Mouse (Mus musculus) heart, postnatal 10 days (tissue): ENCODE data around the gene Grik3. TPM values are rescaled to one million over a fixed set of nuclear protein-coding genes. Genes with fewer than 3 reads are reported as not detected.
"Not testable (repeated sequence)": the region's sequence is repeated elsewhere in the genome, so short reads cannot be mapped to it uniquely, and the experiment has no call there.

ENCODE experiments used
- DNase-seq, 2 experiments: peaks; one replicate each; pipeline ENCODE4 v3.0.0; 2021
- intact Hi-C: fragments of 180-260 bp; cut with DNase I; formaldehyde crosslinking; loops from one replicate; pipeline ENCODE4 v1.15.1; 2025
- total RNA-seq, 2 experiments: library from RNA; stranded (reverse); gene quantifications; 2 replicates each; pipeline ENCODE4 v1.2.3; 2021

Gene Grik3
- total RNA-seq, 2 experiments from 2014 or later = 0.10 TPM; not detected in 1

- no peak for DNase-seq
- intact Hi-C loops = no loop called here
Measured at GRCm38 (mm10) chr4:125583272-125583671, 92.8 kb downstream of the Grik3 start.

DNA sequence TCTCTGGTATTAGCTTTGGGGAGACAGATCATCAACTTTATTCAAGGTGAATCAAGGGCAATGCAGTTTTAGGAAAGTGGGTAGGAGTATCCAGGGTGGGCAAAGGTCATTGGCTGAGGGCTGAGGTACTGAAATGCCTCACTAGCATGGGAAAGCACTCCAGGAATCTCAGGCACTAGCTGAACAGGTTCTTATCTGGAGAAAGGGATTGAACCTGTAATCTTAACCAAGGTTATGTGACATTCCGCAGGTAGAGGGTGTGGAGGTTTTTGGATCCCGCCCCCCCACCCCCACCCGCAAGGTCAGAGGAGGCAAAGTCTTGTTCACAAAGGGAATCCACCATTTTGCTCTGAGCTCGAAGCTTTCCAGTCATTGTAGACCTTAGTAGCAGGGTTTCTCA is 93.4 kb downstream of the Grik3 start:
- intact Hi-C loops = no loop called here
- DNase-seq = no peak

GRCm38 (mm10) chr4:125584676-125585075 is 94.2 kb downstream of the Grik3 start:
- intact Hi-C loops = no loop called here
- DNase-seq = no peak

- no peak for DNase-seq
- intact Hi-C loops = no loop called here
Measured at GRCm38 (mm10) chr4:125587577-125587976, 97.1 kb downstream of the Grik3 start.

DNA sequence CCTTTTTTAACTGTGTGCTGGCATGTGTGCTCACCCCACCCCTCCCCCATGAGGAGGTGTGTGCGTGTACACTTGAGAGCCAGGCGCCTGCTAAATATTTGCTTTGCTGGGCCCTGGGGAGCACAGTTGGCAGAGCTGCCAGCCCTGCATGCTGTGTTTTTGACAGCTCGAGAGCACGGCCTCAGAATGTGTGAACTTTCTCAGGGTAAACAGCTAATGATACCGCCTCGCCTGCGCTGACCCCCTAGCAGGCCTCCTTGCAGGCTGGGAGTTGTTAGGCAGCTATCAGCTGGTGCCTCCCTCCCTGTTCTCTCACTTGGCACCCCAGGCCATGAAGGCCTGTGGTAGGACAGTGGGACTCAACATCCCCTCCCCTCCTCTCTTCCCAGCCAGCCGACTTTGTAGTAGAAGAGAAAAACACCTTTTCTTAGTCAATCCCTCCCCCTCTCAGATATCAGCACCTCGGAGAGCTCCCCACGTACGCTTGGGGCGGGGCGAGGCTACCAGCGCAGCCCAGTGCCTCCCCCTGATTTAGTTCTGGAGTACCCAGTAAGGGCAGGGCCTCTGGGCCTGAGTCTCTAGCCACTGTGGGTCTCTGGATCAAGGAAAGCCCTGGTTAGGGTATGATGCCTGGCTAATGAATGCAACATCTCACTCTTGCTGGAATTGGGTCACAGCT is 99.9 kb downstream of the Grik3 start:
- intact Hi-C loops = no loop called here
- DNase-seq = peak; percentile 39 to 55

- intact Hi-C loops = no loop called here
Measured at GRCm38 (mm10) chr4:125592663-125593062, 102.2 kb downstream of the Grik3 start.

GRCm38 (mm10) chr4:125595011-125595410 is 104.5 kb downstream of the Grik3 start:
- intact Hi-C loops = no loop called here
- no peak for DNase-seq

More at GRCm38 (mm10) chr4:125592663-125593062, 102.2 kb downstream of the Grik3 start:
- DNase-seq = no peak

- intact Hi-C loops = no loop called here
- DNase-seq = no peak
Measured at GRCm38 (mm10) chr4:125598677-125599076, 108.2 kb downstream of the Grik3 start.

- intact Hi-C loops = no loop called here
- no peak for DNase-seq
Measured at GRCm38 (mm10) chr4:125599510-125600005, 109.1 kb downstream of the Grik3 start.

GRCm38 (mm10) chr4:125600642-125601041 is 110.1 kb downstream of the Grik3 start:
- intact Hi-C loops = no loop called here
- DNase-seq = no peak

- intact Hi-C loops = no loop called here
Measured at GRCm38 (mm10) chr4:125601301-125601700, 110.8 kb downstream of the Grik3 start.

GRCm38 (mm10) chr4:125604494-125604893 is 114.0 kb downstream of the Grik3 start:
- intact Hi-C loops = no loop called here
- no peak for DNase-seq

More at GRCm38 (mm10) chr4:125601301-125601700, 110.8 kb downstream of the Grik3 start:
- no peak for DNase-seq

- intact Hi-C loops = no loop called here
Measured at GRCm38 (mm10) chr4:125606147-125606546, 115.6 kb downstream of the Grik3 start.

GRCm38 (mm10) chr4:125607397-125608042 is 117.0 kb downstream of the Grik3 start:
- DNase-seq = no peak
- intact Hi-C loops = no loop called here

More at GRCm38 (mm10) chr4:125606147-125606546, 115.6 kb downstream of the Grik3 start:
- no peak for DNase-seq

DNA sequence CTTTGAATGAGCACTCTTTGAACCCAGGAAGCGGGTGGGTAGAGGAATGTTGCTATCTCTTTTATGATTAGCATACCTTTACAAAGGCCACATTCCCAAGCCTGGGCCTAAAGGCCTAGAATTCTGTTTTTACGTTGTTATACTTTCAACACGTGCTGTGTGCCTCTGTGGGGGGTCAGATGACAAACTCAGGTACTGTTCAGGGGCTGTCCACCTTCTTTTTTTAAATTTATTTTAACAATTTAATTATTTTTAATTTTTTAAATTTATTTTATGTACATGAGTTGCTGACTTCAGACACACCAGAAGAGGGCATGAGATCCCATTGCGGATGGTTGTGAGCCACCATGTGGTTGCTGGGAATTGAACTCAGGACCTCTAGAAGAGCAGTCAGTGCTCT is 118.4 kb downstream of the Grik3 start:
- DNase-seq, intact Hi-C loops: not testable (repeated sequence)

- intact Hi-C loops = no loop called here
- DNase-seq = no peak
Measured at GRCm38 (mm10) chr4:125609320-125610306, 119.1 kb downstream of the Grik3 start.

DNA sequence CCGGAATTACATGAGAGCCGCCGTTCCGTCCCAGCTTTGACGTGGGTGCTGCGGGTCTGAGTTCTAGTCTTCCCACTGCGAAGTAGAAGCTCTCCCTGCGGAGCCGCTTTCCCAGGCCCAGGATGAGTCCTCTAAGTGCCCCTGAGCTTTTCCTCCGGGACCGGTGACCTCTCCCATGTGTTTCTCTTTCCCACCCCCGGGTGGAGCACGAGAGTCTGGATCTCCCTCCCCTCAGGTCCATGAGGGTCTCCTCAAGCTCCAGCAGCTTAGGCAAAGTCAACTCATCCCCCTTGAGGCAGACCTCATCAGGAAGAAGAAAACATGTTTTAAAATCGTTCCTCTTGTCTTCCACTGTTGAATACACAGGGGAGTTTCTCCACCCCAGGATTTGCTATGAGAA is 127.4 kb downstream of the Grik3 start:
- no peak for DNase-seq
- intact Hi-C loops = no loop called here

DNA sequence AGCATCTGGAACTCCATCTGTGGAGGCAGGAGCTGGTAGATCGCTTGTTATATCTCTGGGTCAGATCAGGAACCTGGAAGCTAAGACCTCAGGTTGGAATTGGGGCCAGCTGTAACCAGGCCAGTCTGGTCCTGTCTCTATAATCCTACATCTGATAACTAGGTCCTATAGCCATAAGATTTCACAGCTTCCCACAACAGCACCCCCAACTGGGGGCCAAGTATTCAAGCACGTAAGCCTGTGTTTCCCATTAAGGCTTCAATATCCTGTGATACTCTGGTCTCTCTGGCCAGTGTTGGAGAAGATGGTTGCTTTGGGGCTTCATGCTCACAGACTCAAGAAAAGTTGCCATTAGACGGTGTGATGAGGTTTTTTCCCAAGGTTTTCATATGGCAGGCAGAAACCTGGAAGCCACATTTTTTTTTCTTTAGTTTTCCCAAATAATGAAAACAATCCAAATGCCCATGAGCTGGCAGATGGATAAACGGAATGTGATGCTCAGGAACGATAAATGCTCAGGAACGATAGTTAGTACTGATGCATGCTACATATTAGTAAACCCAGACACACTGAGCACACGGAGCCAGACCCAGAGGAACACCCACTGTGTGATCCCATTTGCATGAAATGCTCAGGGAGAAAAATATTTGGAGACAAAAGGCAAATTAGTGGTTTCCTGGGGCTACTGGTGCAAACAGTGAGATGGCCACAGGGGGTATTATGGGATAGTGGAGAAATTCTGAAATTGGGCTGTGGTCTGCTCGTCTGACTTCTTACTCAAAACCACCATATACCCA is 128.2 kb downstream of the Grik3 start:
- intact Hi-C loops = no loop called here
- no peak for DNase-seq

DNA sequence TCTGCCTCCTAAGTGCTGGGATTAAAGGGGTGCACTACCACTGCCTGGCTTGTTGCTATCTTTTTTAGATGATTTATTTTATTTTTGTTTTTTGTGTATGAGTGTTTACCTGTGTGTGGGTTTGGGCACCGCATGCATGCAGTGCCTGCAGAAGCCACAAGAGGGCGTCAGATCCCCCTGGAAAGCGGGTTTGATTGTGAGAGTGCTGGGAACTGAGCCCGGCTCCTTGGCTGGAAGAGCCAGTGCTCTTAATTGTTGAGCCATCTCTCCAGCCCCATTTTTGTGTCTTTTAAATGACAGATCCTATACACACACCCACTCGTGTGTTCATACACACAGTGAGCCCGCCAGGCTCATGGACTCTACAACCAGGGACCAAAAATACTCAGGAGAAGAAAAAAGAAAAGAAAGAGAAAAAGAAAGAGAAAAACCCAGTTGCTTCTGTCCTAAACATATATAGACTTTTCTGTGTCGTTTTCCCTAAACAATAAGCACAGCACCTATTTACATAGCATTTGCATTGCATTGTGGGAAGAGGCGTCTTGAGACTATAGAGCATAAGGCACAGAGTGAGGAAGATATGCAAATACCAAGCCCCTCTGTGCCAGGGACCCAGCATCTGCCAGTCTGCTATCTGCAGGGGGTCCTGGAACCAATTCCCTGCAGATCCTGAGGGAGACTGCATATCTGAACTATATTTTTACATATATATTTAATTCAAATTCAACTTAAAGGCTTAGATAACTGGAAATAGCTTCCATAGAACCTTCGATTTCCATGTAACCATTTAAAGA is 134.6 kb downstream of the Grik3 start:
- intact Hi-C loops = no loop called here
- no peak for DNase-seq
